Mouse (Mus musculus) mature B cell (primary cell): Measurements from ENCODE around the gene Krt26.

ENCODE experiments used
- in situ Hi-C: fragments of 300-500 bp; cut with MboI; formaldehyde crosslinking; loops from 2 replicates; pipeline ENCODE4 v1.14.3; 2019

Gene Krt26

DNA sequence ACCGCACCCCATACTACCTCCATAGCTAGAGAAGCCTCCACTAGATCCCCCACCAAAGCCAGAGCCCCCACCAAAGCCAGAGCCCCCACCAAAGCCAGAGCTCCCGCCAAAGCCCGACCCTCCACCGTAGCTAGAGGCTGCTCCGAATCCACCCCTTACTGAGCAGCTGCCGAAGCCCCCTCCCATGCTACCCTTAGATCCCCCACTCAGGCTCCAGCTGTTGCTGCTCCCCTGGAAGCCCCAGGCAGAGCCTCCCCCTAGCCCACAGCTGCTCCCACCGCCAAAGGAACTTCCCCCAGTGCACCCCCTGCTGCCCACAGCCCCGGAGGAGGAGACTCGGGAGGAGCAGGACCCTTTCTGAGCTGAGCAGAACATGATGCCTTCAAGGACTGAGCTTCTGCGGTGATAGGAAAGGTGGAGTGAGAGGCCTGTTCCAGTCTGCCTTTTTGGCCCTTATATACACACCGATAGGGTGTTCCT is 52.9 kb downstream of the Krt26 start, which contains the start of gene Krt24:
Gene Krt24 (minus strand): TSS at position 430 of the 480 bp plus-strand sequence.
- in situ Hi-C loops, result no loop called here

DNA sequence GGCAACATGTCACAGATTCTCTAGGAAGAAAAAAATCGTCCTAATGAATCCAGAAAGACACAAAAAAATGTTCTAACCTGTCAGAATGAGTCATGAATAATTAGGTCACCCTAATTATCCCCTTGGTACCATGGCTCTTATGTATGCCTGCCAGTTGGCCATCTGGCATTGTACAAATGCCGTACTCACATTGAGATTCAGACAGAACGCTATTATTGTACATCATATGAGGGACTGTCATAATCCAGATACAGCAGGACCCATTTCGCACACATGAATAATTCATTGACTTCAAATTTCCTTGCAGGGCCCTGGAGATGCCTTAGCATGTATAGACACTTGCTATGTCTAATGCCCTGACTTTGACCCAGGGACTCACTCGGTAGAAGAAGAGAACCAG is 53.8 kb downstream of the Krt26 start:
- in situ Hi-C loops, result no loop called here

GRCm38 (mm10) chr11:99283334-99283733 is 54.4 kb downstream of the Krt26 start:
- in situ Hi-C loops, result no loop called here

GRCm38 (mm10) chr11:99281116-99281515 is 56.6 kb downstream of the Krt26 start:
- in situ Hi-C loops, result no loop called here

GRCm38 (mm10) chr11:99279986-99280385 is 57.8 kb downstream of the Krt26 start:
- in situ Hi-C loops, result no loop called here
